Mouse (Mus musculus) urinary bladder, adult 2 months (tissue): ENCODE data around the gene Abhd17b. TPM values are rescaled to one million over a fixed set of nuclear protein-coding genes. Genes with fewer than 3 reads are reported as not detected.
"Not testable (repeated sequence)": the region's sequence is repeated elsewhere in the genome, so short reads cannot be mapped to it uniquely, and the experiment has no call there.

Experiments used
- DNase-seq: peaks from one replicate; pipeline ENCODE4 v3.0.0; 2022; ENCODE audit warnings: low spot score
- polyA plus RNA-seq: library from polyadenylated mRNA; depleted of rRNA; stranded (reverse); fragments of >200 nt; gene quantifications from 2 replicates; pipeline ENCODE4 v1.2.3, GENCODE M21; 2012

Abhd17b gene
- polyA plus RNA-seq, 1 experiment: 18.0 TPM

DNA sequence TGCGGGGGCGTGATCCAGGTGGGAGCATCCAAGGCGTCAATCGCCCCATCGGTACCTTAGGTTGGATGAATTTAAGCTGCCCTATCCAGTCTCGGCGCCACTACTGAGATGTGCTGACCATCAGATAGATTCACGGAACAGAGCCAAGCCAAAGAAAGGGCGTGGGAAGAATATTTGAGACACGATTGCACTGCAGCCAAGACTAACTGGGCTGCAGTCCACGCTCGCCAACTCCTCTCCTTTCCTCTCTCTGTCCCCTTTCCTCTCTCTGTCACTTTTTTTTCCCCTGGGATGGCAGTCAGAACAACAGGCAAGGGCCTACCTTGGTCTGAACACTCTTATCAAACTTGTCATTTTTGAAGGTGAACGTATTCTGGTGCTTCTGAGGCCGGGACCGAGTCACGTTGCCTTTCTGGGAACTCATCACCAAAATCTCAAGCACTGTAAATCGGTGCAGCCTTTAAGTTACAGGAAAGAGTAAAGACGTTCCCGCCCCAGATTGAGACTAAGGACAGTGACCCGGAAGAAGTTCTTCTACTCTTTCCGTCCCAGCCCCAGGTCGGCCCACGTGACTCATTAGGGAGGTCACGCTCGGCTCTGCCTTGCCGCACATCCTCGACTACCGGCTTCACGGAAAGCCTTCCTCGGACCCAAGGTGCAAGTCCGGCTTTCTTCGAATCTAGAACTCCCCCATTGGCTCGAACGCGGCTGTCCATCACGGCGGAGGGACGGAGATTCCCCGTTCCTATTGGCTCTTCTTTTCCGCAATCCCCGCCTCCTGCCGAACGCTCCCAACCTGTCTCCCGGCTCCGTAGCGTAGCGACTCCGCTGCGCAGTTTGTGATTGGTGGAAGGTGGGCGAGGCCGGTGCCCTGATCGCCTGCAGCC is 457 bp upstream of the Abhd17b start, which contains the start of gene 1110059E24Rik:
TSS of gene 1110059E24Rik (minus strand) at position 692 of the 887 bp plus-strand sequence.
- DNase-seq: peak; percentile 90

DNA sequence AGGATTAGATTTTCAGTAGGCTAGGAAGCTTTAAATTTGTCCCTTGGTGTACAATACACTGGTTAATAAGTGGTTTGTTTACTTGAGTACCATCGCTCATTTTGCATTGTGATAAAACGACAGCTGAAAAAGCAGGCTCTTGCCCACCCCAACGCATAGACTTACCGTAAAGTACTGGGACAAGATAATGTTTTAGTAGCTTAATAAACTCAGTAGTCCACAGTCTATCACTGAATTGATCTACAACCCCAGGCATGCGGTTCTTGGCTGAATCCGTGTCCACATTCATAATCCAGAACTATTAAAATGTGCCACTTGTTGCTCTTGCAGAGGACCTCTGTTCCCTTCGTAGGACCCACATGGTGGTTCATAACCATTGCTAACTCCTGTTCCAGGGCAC is 1.8 kb downstream of the Abhd17b start:
- no peak for DNase-seq

- no peak for DNase-seq
Observed at GRCm38 (mm10) chr19:21660734-21661133, 7.7 kb downstream of the Abhd17b start.

- no peak for DNase-seq
Observed at GRCm38 (mm10) chr19:21663756-21664456, 10.9 kb downstream of the Abhd17b start.

- DNase-seq: no peak
Observed at GRCm38 (mm10) chr19:21669650-21670049, 16.7 kb downstream of the Abhd17b start.

- DNase-seq: no peak
Observed at GRCm38 (mm10) chr19:21674354-21675096, 21.5 kb downstream of the Abhd17b start.

- DNase-seq: no peak
Observed at GRCm38 (mm10) chr19:21680091-21680490, 27.1 kb downstream of the Abhd17b start.

GRCm38 (mm10) chr19:21680986-21681385 is 28.0 kb downstream of the Abhd17b start:
- DNase-seq: no peak

DNA sequence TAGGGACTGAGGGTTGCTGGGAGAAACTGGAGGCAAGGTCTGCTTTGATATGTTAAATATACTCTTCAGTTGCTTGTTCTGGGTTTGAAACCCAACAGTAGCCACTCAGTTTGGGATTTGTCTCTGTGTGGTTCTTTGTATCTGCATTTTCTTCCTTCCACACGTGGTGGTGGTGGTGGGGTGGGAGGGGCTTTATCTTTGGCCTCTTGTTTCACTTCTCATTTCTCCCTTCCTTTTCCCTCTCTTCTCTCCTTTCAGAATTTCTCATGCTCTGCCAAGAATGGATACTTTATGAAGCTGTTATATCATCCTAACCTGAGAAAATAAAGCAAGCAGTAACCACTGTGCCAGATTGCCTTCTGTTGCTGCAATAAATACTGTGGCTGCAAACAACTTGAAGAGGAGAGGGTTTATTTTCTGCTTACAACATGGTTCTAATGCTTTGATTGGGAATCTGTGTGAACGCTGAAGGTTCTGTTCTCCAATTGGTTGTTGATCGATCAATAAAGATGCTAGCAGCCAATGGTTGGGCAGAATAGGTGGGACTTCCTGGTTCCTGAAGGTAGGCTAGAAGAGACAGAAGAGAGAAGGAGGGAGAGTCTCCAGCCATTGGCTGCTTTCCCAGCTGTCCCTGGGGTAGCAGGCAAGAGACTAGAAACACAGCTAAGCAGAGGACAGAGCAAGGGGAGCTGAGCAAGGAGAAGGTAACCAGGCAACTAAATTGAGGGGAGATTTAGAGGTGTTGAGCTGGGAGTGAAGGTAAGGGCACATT is 60.5 kb downstream of the Abhd17b start:
- DNase-seq: no peak

DNA sequence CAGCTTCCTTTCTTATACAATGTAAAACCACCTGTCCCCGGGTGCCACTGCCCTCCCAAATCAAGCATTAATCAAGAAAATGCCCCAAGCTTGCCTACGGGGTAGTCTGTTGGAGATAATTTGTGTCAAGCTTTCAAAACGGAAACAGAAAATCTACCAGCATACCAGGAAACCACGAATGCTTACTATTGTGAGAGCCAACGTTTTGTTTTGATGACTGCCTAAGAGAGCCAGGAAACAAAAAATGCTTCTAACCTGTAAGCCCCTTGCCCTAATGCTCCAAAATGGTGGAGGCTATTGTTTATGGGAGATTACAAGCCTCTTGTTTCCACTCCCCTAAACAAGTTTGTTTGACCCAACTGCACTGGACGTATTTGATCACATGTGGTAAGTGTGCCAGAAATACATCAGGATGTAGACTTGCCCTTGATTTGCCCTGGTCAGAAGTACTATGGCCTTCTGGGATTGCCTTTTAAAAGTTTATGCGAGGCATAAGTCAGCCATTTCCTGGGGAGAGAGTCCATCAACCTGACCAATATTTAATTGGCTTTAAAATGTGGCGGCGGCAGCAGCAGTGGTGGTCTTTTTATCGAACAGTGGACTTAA is 61.4 kb downstream of the Abhd17b start:
- no peak for DNase-seq

DNA sequence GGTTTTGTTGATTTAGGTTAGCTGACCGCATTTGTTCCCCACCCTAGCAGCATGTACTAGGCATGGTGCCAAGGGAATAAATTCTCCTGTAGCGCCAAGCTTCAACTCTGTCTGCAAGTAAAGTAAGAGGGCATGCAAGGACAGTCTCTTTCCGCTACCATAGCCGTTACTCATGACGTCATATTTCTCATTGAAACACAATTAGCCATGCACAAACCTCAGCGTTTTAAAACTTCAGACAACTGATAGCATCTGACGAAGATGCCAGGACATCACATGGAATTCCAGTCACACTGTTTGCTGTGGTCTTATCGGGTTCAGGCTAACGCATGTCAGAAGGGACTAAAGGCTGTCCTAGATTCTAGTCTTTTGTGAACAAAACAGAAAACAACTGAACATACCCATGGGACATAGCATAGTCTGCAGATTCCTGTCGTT is 62.0 kb downstream of the Abhd17b start:
- DNase-seq: no peak

GRCm38 (mm10) chr19:21715515-21715914 is 62.5 kb downstream of the Abhd17b start:
- DNase-seq: no peak

GRCm38 (mm10) chr19:21716456-21716855 is 63.5 kb downstream of the Abhd17b start:
- no peak for DNase-seq

GRCm38 (mm10) chr19:21719206-21719605 is 66.2 kb downstream of the Abhd17b start:
- DNase-seq: no peak

DNA sequence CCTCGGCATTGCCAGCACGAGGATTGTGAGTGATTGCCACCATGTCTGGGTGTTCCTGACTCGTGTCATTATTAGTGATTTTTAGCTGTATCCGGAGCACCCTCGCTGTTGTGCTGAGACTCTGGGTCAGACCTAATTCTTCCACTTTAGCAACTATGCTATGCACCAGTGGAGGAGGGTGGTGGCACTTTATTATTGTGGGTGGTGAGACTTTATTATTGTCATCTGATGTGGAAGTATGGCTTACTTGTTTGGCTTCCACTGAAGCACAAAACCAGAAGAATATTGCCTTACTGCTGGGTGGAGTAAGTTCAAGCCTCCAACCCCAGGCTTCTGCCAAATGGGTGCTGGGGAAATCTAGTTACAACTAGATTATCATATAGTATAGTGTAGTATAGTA is 68.0 kb downstream of the Abhd17b start:
- DNase-seq: no peak

- DNase-seq: not testable (repeated sequence)
Observed at GRCm38 (mm10) chr19:21723280-21723679, 70.3 kb downstream of the Abhd17b start.

DNA sequence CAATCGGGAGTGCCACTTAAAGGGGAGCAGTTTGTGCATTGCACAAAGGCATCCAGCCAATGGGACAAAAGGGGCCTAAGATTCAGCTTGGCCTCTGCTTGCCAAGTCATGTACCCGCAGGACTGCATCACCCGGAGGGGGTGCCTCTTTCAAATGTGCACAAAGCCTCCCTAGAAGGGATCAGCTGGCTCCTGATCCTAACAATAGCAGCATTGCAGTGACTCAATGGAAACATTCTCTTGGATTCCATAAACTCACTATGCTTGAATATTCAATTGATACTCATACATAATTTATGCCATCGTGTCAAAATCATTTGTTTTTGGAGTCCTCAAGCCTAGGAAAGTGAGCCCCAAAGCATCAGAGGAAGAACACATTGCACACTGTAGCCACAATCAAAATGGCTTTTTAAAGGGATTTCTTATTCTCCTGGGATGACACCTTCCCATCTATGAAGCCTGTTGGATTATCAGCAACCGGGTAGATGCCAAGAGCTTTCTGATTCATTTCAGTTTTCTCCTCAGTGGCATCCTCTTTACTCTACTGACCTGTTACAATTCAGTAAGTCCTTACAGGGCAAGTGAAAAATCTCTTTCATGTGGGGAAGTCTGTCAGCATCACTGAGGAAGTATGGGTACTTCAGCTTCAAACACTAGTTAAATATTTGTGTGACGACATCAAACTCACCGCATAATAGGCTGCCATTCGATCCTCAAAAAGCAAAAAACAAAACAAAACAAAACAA is 71.1 kb downstream of the Abhd17b start:
- no peak for DNase-seq

GRCm38 (mm10) chr19:21725168-21725567 is 72.2 kb downstream of the Abhd17b start:
- no peak for DNase-seq

GRCm38 (mm10) chr19:21727081-21727480 is 74.1 kb downstream of the Abhd17b start:
- no peak for DNase-seq

GRCm38 (mm10) chr19:21728342-21728741 is 75.4 kb downstream of the Abhd17b start:
- DNase-seq: no peak
